Mouse (Mus musculus): Measurements from ENCODE around the gene Mrpl12.

GRCm38 (mm10) chr11:120527690-120528354, 43.4 kb downstream of the Mrpl12 start:
- TF ChIP-seq CTCF (IDR thresholded peaks at IDR 0.05; ENCODE audit: low read depth, low read length), result no peak
- TF ChIP-seq POLR2A (IDR thresholded peaks at IDR 0.05; ENCODE audit: extremely low read depth, insufficient read depth, low read length), result no peak
